Mouse (Mus musculus) bone marrow macrophage, adult 2 months (primary cell): Measurements from ENCODE around the gene Wfdc2. TPM values are rescaled to one million over a fixed set of nuclear protein-coding genes. Genes with fewer than 3 reads are reported as not detected.
"Not testable (repeated sequence)": the region's sequence is repeated elsewhere in the genome, so short reads cannot be mapped to it uniquely, and the experiment has no call there.

Source experiments
- H3K27ac ChIP-seq: 2 replicates; pipeline ENCODE4 v1.5.1; 2012; ENCODE audit warnings: low read depth, low read length; ENCODE audit not compliant: insufficient read depth
- H3K4me1 ChIP-seq: 2 replicates; pipeline ENCODE4 v1.6.1; 2012; ENCODE audit warnings: low read length; ENCODE audit not compliant: control insufficient read depth, insufficient read depth
- H3K4me3 ChIP-seq: 2 replicates; pipeline ENCODE4 v1.5.1; 2012; ENCODE audit warnings: mild to moderate bottlenecking, low read length, moderate library complexity; ENCODE audit not compliant: insufficient read depth
- CTCF ChIP-seq: IDR thresholded peaks from 2 replicates; pipeline ENCODE4 v1.5.1; 2012; ENCODE audit warnings: low read depth, mild to moderate bottlenecking, low read length, moderate library complexity
- POLR2A ChIP-seq: IDR thresholded peaks from 2 replicates; pipeline ENCODE4 v1.6.1; 2012; ENCODE audit warnings: mild to moderate bottlenecking, low read depth, low read length, borderline replicate concordance
- polyA plus RNA-seq: library from polyadenylated mRNA; stranded (reverse); fragments of >200 nt; gene quantifications from 2 replicates; pipeline ENCODE4 v1.2.4, GENCODE M21; 2012; ENCODE audit not compliant: missing spikeins, insufficient read depth, insufficient read length

The Wfdc2 gene
- polyA plus RNA-seq, 1 experiment = not detected

DNA sequence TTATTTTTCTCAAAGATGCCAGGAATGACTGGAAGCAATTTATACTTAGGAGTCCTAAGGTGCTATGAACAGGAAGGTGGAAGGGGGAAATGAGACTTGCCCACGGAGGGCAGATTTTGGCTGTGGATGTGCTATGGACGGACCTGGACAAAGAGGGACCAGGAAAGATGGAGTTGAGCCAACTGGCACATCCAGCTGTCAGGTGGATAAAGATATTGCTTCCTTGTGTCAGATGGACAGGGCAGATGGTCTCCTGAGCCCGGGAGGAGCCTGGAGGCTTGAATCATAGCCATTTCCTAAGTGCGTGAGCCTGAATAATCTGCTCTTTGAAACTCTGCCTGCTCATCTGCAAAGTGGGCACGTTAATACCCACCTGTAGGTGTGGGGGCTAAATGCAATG, 2.1 kb downstream of the Wfdc2 start:
- Histone ChIP-seq H3K4me1 (no peaks in the 10 kb centered on the region), H3K4me3 (no peak overlapping the region), H3K27ac (no peak overlapping the region)
- no peak for TF ChIP-seq CTCF
- no peak for TF ChIP-seq POLR2A

DNA sequence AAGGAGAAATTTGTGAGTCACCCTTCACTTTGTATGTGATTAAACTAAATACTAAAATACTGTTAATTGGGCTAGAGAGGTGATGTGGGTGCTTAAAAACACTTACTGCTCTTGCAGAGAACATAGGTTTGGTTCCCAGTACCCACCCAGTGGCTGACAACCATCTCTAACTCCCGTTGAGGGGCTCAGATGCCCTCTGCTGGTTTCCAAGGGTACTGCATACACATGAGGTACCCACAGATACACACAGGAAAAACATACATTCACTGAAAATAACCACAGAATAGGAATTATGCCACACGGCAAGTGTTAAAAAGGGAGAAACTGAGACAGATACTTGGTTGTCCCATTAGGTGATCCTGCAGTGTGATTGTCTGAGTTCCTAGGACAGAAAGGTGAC, 4.8 kb downstream of the Wfdc2 start:
- TF ChIP-seq POLR2A (no peak), CTCF (no peak)
- H3K4me3 ChIP-seq = no peak overlapping the region

DNA sequence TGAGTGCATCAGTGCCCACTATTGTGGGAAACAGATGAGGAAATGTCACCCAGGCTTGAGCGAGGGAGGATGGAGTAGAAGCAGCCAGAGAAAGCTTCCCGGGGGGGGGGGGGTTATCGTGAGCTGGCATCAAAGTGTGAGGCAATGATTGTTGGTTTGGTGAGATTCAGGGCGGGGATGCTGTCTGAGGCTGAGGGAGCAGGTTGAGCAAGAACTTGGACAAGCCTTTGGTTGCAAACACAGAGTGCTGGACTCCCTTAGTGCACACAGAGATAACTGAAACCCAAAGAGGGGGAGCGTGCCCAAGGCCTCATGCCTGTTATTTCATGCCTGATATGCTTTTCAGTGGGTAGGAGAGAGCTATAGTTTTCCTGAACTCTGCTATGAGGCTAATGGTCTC, 5.2 kb downstream of the Wfdc2 start:
- TF ChIP-seq CTCF = no peak
- TF ChIP-seq POLR2A = no peak
- Histone ChIP-seq H3K27ac (no peak overlapping the region), H3K4me3 (no peak overlapping the region), H3K4me1 (no peaks in the 10 kb centered on the region)

More for the DNA sequence above, 4.8 kb downstream of the Wfdc2 start:
- H3K27ac ChIP-seq = no peak overlapping the region
- H3K4me1 ChIP-seq = no peaks in the 10 kb centered on the region

DNA sequence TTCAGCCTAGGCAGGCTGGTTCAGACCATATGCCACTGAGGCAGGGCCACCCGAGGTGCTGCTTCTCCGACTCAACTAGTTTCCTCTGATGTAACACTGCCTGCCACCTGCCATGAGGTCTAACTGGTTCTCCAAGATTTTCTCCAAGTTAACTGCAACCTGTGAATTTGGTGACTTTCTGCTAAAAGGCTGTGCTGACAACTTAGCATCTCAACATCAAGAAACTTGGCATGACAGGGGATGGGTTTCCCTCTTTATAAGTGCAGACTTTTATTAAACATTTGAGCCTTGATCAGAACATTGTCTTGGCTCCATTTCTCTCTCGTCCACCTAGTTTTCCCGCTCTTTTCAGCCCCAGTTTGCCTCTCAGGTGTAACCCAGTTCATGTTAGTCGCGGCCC, 11.1 kb downstream of the Wfdc2 start, which contains the start of gene Spint3:
Gene Spint3, minus strand, starts transcription at position 101 of the 400 bp plus-strand sequence.
- H3K4me1 ChIP-seq, H3K4me3 ChIP-seq, H3K27ac ChIP-seq: not testable (repeated sequence)

DNA sequence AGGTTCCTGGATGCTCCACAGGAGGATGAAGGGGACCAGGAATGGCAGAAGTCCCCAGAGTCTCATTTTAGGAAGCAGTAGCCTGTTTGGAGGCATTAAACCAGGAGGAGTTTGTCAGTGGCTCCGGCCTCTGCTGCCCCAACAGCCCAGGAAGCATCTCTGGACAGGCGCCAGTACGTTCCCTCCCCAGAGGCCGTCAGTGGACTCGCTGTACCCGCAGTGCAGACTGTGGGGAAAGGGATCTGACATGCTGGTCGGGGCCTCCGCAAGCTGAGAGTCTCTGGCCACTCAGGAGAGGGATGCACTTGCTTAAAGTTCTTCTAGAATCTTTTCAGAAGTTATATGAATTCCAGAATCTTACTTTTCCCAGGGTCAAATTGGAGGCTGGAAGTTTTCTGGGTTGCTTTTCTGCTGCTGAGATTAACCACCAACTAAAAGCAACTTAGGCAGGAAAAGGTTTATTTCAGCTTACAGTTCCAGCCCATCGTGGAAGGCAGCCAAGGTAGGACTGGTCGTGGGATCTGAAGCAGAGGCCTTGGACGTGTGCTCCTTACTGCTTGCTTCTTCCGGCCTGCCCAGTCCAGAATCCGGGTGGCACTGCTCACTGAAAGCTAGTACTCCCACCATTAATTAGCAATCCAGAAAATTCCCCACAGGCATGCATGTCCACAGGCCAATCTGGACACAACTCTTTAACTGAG, 23.0 kb downstream of the Wfdc2 start, which contains the start of gene Wfdc6a:
Gene Wfdc6a, minus strand, starts transcription at position 423 of the 701 bp plus-strand sequence.
- H3K27ac ChIP-seq, H3K4me3 ChIP-seq, H3K4me1 ChIP-seq: not testable (repeated sequence)

DNA sequence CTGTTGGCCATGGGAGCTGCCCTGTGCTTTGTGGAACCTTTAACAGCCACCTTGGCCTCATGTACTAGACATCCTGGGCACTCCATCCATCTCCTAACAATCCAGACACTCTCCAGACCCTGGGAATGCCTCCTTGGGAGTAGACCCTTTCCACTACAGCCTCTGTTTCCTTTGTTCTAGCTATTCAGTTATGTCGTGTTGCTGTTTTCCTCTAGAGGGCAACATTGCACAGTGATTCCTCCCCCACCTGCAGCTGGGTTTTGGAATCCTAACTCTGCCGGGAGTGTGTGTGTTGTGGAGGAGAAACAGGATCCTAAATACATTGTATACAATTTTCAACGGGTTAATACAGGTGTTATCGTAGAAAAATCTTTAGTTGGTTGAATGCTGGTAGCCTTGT, 29.8 kb downstream of the Wfdc2 start:
- no peaks in the 10 kb centered on the region for H3K4me1 ChIP-seq
- H3K27ac ChIP-seq = no peak overlapping the region
- TF ChIP-seq POLR2A (no peak), CTCF (peak; percentile 51; the same call in 1 of the 2 replicates)
- no peak overlapping the region for H3K4me3 ChIP-seq

DNA sequence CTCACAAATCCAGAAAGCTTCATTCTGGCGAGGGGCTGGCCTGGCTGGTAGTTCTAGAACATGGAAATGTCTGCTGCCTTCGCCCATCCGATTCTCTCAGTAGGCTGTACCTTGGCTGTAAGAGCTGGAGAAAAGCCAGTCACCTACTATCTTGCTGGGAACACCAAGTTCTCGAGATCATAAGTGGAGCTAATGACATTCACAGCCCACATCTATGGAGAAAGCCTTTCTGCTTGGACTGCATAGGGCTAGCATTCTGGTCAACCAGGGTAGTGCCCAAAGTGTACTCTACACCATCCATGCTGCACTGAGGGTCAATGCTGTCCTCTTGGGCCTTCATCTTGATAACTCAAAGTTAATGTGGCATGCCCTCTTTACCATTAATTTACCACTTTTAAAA, 31.3 kb downstream of the Wfdc2 start, which contains the start of gene Eppin:
Gene Eppin, minus strand, starts transcription at position 101 of the 400 bp plus-strand sequence.
- TF ChIP-seq CTCF (no peak), POLR2A (no peak)
- no peak within 1 kb of the TSS for H3K4me3 ChIP-seq
- no peaks in the 10 kb centered on the region for H3K4me1 ChIP-seq
- no peak within 1 kb of the TSS for H3K27ac ChIP-seq

DNA sequence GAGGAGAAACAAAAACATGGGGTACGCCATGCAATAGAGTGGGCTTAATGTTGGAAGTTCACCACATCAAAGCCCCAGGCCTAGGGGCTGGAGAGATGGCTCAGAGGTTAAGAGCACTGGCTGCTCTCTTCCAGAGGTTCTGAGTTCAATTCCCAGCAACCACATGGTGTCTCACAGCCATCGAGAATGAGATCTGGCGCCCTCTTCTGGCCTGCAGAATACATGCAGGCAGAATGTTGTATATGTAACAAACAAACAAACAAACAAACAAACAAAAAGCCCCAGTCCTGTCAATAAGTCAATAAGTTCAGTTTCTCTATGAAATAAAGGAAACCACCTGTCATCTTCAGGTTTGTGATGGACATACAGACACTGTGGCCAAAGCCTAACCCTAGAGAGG, 38.0 kb downstream of the Wfdc2 start:
- Histone ChIP-seq H3K4me1 (no peaks in the 10 kb centered on the region), H3K27ac (no peak overlapping the region), H3K4me3 (no peak overlapping the region)
- TF ChIP-seq POLR2A (no peak), CTCF (peak; percentile 25; the same call in 1 of the 2 replicates)

DNA sequence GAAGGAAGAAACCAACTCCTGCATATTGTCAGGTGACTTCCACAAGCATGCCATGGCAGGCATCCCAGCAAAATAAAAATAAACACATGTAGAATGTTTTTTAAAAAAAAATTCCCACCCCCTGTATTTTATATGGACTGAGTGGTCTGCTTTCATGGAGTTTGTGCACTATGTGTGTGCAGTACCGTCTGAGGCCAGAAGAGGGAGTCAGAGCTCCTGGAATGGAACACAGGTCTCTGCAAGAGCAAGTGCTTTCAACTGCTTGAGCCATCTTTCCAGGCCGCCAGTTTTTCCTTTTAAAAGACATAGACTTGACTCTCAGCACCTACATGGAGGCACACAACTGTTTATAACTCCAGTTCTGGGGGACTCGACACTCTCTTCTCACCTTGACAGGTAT, 41.3 kb downstream of the Wfdc2 start:
- Histone ChIP-seq H3K4me1 (no peaks in the 10 kb centered on the region), H3K4me3 (no peak overlapping the region), H3K27ac (no peak overlapping the region)
- TF ChIP-seq CTCF (no peak), POLR2A (no peak)

DNA sequence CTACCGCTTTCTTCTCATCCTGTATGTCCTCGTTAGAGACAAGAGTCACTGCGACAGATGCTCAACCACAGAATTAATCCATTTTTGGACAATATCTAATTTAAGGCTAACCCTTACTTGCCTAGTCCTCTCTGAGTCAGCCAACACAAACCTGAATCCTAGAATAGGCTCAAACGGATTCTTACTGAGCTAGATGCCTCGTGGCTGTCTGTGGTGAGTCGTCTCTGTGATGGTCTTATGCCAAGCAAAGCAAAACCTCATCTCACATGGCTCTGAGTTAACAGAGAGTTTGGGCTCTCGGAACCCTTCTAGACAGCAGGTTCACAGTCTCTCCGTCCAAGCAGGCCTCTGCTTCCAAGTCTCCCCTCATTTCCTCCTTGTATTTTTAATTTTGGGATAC, 42.2 kb downstream of the Wfdc2 start:
- no peak for TF ChIP-seq CTCF
- Histone ChIP-seq H3K4me1 (no peaks in the 10 kb centered on the region), H3K4me3 (no peak overlapping the region), H3K27ac (no peak overlapping the region)

DNA sequence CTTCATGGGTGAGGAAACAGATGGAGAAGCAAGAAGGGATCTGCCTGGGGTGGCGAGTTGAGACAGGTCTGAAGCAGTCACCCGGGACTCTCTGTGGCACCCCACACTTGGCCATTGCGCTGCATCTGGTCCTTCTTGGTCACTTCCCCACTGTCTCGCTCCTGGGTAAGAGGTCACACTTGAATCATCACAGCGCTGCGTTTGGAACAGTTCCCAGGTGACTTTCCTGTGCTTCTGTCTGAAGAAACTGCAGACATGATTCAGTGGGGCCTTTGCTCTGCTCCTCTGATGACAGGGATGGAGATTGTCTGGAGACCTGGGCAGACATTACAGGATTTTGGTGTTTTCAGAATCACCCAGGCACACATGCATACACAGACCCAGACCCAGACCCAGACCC, 46.6 kb downstream of the Wfdc2 start:
- Histone ChIP-seq H3K4me1 (no peaks in the 10 kb centered on the region), H3K4me3 (no peak overlapping the region), H3K27ac (no peak overlapping the region)
- TF ChIP-seq POLR2A (no peak), CTCF (no peak)

DNA sequence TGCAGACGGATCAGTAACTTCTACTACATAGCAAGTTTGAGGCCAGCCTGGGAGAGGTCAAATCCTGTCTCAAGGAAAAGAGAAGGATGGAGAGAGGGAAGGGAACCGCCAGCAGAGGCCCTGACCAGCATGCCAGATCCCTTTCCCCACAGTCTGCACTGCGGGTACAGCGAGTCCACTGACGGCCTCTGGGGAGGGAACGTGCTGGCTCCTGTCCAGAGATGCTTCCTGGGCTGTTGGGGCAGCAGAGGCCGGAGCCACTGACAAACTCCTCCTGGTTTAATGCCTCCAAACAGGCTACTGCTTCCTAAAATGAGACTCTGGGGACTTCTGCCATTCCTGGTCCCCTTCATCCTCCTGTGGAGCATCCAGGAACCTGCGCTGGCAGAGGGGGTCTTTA, 51.3 kb downstream of the Wfdc2 start, which contains the start of the genes Wfdc6b and Wfdc8:
Gene Wfdc6b, plus strand, starts transcription at position 52 of the 400 bp plus-strand sequence.
Gene Wfdc8, minus strand, starts transcription at position 156 of the 400 bp plus-strand sequence.
- not testable (repeated sequence) for H3K27ac ChIP-seq, H3K4me3 ChIP-seq, H3K4me1 ChIP-seq
